Mouse (Mus musculus): ENCODE results near the gene Ube2l3. TPM values are rescaled to one million over a fixed set of nuclear protein-coding genes. Genes with fewer than 3 reads are reported as not detected.
A peak's percentile ranks its signal among the peaks of the same experiment; 100 is the strongest.
"Not testable (repeated sequence)": the region's sequence is repeated elsewhere in the genome, so short reads cannot be mapped to it uniquely, and the experiment has no call there.

The Ube2l3 gene
- polyA plus RNA-seq, 1 experiment = 173 TPM

- H3K4me3 ChIP-seq (ENCODE audit: insufficient read depth, low read length) = no peak overlapping the region
- TF ChIP-seq POLR2A (IDR thresholded peaks at IDR 0.05; ENCODE audit: low read depth, low read length) (no peak), CTCF (IDR thresholded peaks at IDR 0.05; ENCODE audit: borderline replicate concordance, insufficient read depth, low read length) (no peak)
- H3K27ac ChIP-seq (ENCODE audit: insufficient read depth, low read length) = no peak overlapping the region
- no peaks in the 10 kb centered on the region; the same call in 1 of the 2 replicates for H3K4me1 ChIP-seq (ENCODE audit: control insufficient read depth, insufficient read depth, low read length)
These were observed 17.0 kb downstream of the Ube2l3 start for GRCm38 (mm10) chr16:17185475-17185874.

DNA sequence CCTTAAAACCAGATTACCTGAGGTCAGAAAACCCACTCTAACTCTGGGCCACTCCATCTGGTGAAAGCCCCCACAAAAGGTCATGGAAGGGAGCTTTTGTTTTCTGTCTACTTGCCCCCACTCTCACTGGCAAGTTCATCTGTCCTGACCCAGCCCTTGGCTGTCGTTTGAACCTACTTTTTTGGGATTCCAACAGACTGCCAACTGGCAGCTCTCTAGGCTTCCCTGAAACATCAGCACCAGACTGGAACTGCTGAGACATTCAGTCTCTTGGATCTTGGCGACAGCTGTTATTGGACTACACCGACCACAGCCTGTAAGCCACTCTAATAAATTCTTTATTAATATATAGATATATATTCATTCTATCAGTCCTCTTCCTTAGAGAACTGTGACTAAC is 19.4 kb downstream of the Ube2l3 start:
- Histone ChIP-seq H3K4me1 (ENCODE audit: control insufficient read depth, insufficient read depth, low read length) (no peaks in the 10 kb centered on the region; the same call in 1 of the 2 replicates), H3K27ac (ENCODE audit: insufficient read depth, low read length) (no peak overlapping the region), H3K4me3 (ENCODE audit: insufficient read depth, low read length) (no peak overlapping the region)
- TF ChIP-seq CTCF (IDR thresholded peaks at IDR 0.05; ENCODE audit: borderline replicate concordance, insufficient read depth, low read length) (no peak), POLR2A (IDR thresholded peaks at IDR 0.05; ENCODE audit: low read depth, low read length) (no peak)

DNA sequence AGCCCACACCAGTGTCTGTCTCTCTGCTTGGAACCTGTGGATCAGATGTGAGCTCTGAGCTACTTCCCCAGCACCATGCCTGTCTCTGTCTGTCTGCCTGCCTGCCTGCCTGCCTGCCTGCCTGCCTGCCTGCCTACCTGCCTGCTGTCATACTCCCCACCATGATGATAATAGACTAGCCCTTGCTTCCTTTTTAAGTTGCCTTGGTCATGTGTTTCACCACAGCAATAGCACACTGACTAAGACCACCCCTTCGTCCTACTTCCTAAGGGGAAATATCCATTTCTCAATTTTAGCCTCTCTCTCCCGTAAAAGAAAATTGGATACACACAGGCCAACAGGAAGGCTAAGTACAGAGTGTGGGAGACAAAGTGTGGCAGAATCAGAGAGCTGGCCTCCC is 20.3 kb downstream of the Ube2l3 start:
- no peak for TF ChIP-seq POLR2A (IDR thresholded peaks at IDR 0.05; ENCODE audit: low read depth, low read length)
- TF ChIP-seq CTCF (IDR thresholded peaks at IDR 0.05; ENCODE audit: borderline replicate concordance, insufficient read depth, low read length) = no peak
- no peak overlapping the region for H3K27ac ChIP-seq (ENCODE audit: insufficient read depth, low read length)
- H3K4me3 ChIP-seq (ENCODE audit: insufficient read depth, low read length) = no peak overlapping the region
- no peaks in the 10 kb centered on the region for H3K4me1 ChIP-seq (ENCODE audit: control insufficient read depth, insufficient read depth, low read length)

GRCm38 (mm10) chr16:17181382-17181781 is 21.1 kb downstream of the Ube2l3 start:
- no peak overlapping the region for H3K4me3 ChIP-seq (ENCODE audit: insufficient read depth, low read length)
- H3K4me1 ChIP-seq (ENCODE audit: control insufficient read depth, insufficient read depth, low read length) = no peaks in the 10 kb centered on the region
- TF ChIP-seq POLR2A (IDR thresholded peaks at IDR 0.05; ENCODE audit: low read depth, low read length) (no peak), CTCF (IDR thresholded peaks at IDR 0.05; ENCODE audit: borderline replicate concordance, insufficient read depth, low read length) (no peak)
- H3K27ac ChIP-seq (ENCODE audit: insufficient read depth, low read length) = no peak overlapping the region

DNA sequence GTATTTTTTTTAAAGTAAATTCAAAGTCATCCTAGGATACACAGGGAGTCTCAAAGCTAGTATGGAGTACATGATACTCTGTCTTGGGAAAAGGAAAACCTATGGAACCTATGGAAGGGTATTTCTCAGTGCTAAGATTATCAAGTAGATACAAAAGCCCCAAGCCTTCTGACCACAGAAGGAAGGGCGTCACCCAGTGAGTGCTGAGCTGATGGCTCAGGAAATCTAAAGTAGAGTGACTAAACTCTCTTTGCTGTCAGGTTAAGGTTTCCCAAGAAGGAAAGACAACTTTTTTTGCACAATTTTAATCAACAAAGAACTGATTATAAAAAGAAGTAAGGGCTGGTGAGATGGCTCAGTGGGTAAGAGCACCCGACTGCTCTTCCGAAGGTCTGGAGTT is 22.7 kb downstream of the Ube2l3 start:
- no peak overlapping the region for H3K27ac ChIP-seq (ENCODE audit: insufficient read depth, low read length)
- no peak overlapping the region for H3K4me3 ChIP-seq (ENCODE audit: insufficient read depth, low read length)
- TF ChIP-seq POLR2A (IDR thresholded peaks at IDR 0.05; ENCODE audit: low read depth, low read length) (no peak), CTCF (IDR thresholded peaks at IDR 0.05; ENCODE audit: borderline replicate concordance, insufficient read depth, low read length) (no peak)
- H3K4me1 ChIP-seq (ENCODE audit: control insufficient read depth, insufficient read depth, low read length) = no peaks in the 10 kb centered on the region

- Histone ChIP-seq H3K27ac (ENCODE audit: insufficient read depth, low read length) (no peak overlapping the region), H3K4me1 (ENCODE audit: control insufficient read depth, insufficient read depth, low read length) (no peaks in the 10 kb centered on the region), H3K4me3 (ENCODE audit: insufficient read depth, low read length) (no peak overlapping the region)
- TF ChIP-seq POLR2A (IDR thresholded peaks at IDR 0.05; ENCODE audit: low read depth, low read length) = no peak
- TF ChIP-seq CTCF (IDR thresholded peaks at IDR 0.05; ENCODE audit: borderline replicate concordance, insufficient read depth, low read length) = no peak
These were observed 24.8 kb downstream of the Ube2l3 start for GRCm38 (mm10) chr16:17177623-17178170.

DNA sequence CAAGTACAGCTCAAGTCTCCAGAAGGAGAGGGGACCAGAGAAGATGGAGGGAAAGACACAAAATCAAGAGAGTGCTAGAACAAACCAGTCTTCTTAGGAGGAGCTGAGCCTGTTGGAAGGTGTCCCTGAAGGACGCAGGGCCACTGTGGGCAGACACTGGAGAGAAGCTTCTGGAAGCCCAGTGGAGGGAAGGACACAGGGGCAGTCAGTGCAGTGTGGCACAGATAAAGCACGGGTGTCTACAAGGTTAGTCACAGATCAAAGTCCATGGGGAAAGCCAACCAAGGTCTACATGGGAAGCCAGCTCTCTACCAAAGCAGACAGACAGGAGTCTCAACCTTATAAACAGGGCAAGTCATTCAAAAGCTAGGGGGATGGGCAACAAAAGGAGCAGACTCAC is 26.7 kb downstream of the Ube2l3 start:
- Histone ChIP-seq H3K27ac (ENCODE audit: insufficient read depth, low read length) (no peak overlapping the region), H3K4me1 (ENCODE audit: control insufficient read depth, insufficient read depth, low read length) (no peaks in the 10 kb centered on the region), H3K4me3 (ENCODE audit: insufficient read depth, low read length) (no peak overlapping the region)
- TF ChIP-seq POLR2A (IDR thresholded peaks at IDR 0.05; ENCODE audit: low read depth, low read length) (no peak), CTCF (IDR thresholded peaks at IDR 0.05; ENCODE audit: borderline replicate concordance, insufficient read depth, low read length) (no peak)

- Histone ChIP-seq H3K27ac (ENCODE audit: insufficient read depth, low read length) (no peak overlapping the region), H3K4me3 (ENCODE audit: insufficient read depth, low read length) (no peak overlapping the region), H3K4me1 (ENCODE audit: control insufficient read depth, insufficient read depth, low read length) (no peaks in the 10 kb centered on the region)
- TF ChIP-seq CTCF (IDR thresholded peaks at IDR 0.05; ENCODE audit: borderline replicate concordance, insufficient read depth, low read length) (no peak), POLR2A (IDR thresholded peaks at IDR 0.05; ENCODE audit: low read depth, low read length) (no peak)
These were observed 34.4 kb downstream of the Ube2l3 start for GRCm38 (mm10) chr16:17168049-17168448.

DNA sequence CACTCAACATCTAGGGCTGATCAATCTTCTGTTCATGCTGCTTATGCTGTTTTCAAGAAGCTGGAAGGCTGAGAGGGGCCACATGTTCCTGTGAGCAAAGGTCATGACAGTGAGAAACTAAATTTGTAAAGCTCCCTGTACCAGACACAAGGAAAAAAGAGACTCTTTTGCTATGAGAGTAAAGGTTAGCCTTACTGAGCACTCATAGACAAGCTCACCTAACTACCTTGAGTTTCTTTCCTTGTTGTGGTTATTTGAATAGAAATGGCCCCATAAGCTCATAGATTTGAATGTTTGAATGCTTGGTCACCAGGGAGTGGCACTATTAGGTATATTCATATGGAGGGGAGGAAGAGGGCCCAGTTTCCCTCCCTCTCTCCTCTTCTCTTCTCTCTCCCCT is 35.3 kb downstream of the Ube2l3 start:
- H3K4me3 ChIP-seq (ENCODE audit: insufficient read depth, low read length) = no peak overlapping the region
- H3K4me1 ChIP-seq (ENCODE audit: control insufficient read depth, insufficient read depth, low read length) = no peaks in the 10 kb centered on the region
- TF ChIP-seq POLR2A (IDR thresholded peaks at IDR 0.05; ENCODE audit: low read depth, low read length) (no peak), CTCF (IDR thresholded peaks at IDR 0.05; ENCODE audit: borderline replicate concordance, insufficient read depth, low read length) (no peak)
- H3K27ac ChIP-seq (ENCODE audit: insufficient read depth, low read length) = no peak overlapping the region

- not testable (repeated sequence) for H3K27ac ChIP-seq (ENCODE audit: insufficient read depth, low read length); H3K4me1 ChIP-seq (ENCODE audit: control insufficient read depth, insufficient read depth, low read length); H3K4me3 ChIP-seq (ENCODE audit: insufficient read depth, low read length)
These were observed 37.0 kb downstream of the Ube2l3 start for GRCm38 (mm10) chr16:17165478-17165877.

GRCm38 (mm10) chr16:17154346-17154745 is 48.1 kb downstream of the Ube2l3 start:
- no peak overlapping the region for H3K4me3 ChIP-seq (ENCODE audit: insufficient read depth, low read length)
- no peak for TF ChIP-seq POLR2A (IDR thresholded peaks at IDR 0.05; ENCODE audit: low read depth, low read length)
- no peak for TF ChIP-seq CTCF (IDR thresholded peaks at IDR 0.05; ENCODE audit: borderline replicate concordance, insufficient read depth, low read length)
- peak overlapping the region; percentile 35 for H3K27ac ChIP-seq (ENCODE audit: insufficient read depth, low read length)
- peaks cover 12% of the 10 kb centered on the region for H3K4me1 ChIP-seq (ENCODE audit: control insufficient read depth, insufficient read depth, low read length)

Data from embryonic fibroblast, embryonic 13.5 days (primary cell).